Mouse (Mus musculus): ENCODE data around the gene Carm1. TPM values are rescaled to one million over a fixed set of nuclear protein-coding genes. Genes with fewer than 3 reads are reported as not detected.

Carm1 gene
- polyA plus RNA-seq, 1 experiment, result 48.1 TPM

GRCm38 (mm10) chr9:21553607-21554273 lies 7.0 kb downstream of the Carm1 start:
- H3K79me2 ChIP-seq (ENCODE audit: control insufficient read depth, insufficient read depth), result peaks cover 92% of the 10 kb centered on the region
- H3K27me3 ChIP-seq (ENCODE audit: control insufficient read depth, insufficient read depth, insufficient read length), result no peaks in the 10 kb centered on the region
- H3K4me2 ChIP-seq (ENCODE audit: low read depth), result no peak overlapping the region
- H3ac ChIP-seq (ENCODE audit: control insufficient read depth, insufficient read length), result no peak overlapping the region
- H3K4me3 ChIP-seq, result no peak overlapping the region
- TF ChIP-seq POLR2AphosphoS2 (IDR thresholded peaks at IDR 0.05; ENCODE audit: insufficient read length, low read depth) (no peak), TCF12 (IDR thresholded peaks at IDR 0.05; ENCODE audit: insufficient read depth, poor library complexity, severe bottlenecking) (no peak), MYOG (IDR thresholded peaks at IDR 0.05; ENCODE audit: control insufficient read depth in 1 of 3, insufficient read depth in 1 of 3, insufficient read length in 2 of 3, low read depth in 2 of 3) (no peak), MAX (IDR thresholded peaks at IDR 0.05; ENCODE audit: low read depth) (no peak), USF1 (IDR thresholded peaks at IDR 0.05; ENCODE audit: low read depth) (no peak), MYOD1 (IDR thresholded peaks at IDR 0.05; ENCODE audit: control insufficient read depth in 1 of 3, insufficient read length in 2 of 3, low read depth in 2 of 3) (no peak), SRF (IDR thresholded peaks at IDR 0.05; ENCODE audit: control insufficient read depth, insufficient read length, low read depth) (no peak), REST (IDR thresholded peaks at IDR 0.05; ENCODE audit: insufficient read depth, insufficient read length) (no peak), TCF3 (IDR thresholded peaks at IDR 0.05; ENCODE audit: insufficient read length, low read depth) (no peak), E2F4 (IDR thresholded peaks at IDR 0.05; ENCODE audit: insufficient read depth) (no peak), CEBPB (IDR thresholded peaks at IDR 0.05; ENCODE audit: insufficient read depth, poor library complexity, severe bottlenecking) (no peak), POLR2A (IDR thresholded peaks at IDR 0.05; ENCODE audit: insufficient read length, low read depth) (no peak)
- H3K36me3 ChIP-seq (ENCODE audit: control insufficient read depth, insufficient read depth), result peaks cover 4% of the 10 kb centered on the region

DNA sequence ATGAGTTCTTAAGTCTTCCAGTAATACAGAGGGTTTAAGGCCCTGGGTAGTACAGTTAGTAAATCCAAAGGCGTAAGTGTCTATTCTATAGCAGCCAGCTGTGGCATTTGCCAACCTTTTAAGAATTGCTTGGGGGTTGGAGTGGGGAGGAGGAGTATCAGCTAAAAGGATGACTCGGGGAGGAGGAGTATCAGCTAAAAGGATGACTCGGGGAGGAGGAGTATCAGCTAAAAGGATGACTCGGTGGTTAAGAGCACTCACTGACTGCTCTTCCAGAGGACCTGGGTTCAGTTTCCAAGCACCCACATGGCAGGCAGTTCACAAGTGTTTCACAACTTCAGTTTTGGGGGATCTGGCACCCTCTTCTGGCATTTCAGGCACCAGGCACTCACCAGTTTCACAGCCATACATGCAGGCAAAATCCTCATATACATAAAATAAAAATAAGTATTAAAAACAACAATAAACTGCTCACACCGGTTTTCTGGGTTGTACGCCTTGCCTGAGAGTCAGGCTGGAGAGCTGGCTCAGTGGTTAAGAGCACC lies 8.6 kb downstream of the Carm1 start:
- H3K4me3 ChIP-seq, result no peak overlapping the region
- no peaks in the 10 kb centered on the region for H3K27me3 ChIP-seq (ENCODE audit: control insufficient read depth, insufficient read depth, insufficient read length)
- H3K79me2 ChIP-seq (ENCODE audit: control insufficient read depth, insufficient read depth), result peaks cover 89% of the 10 kb centered on the region
- H3K4me2 ChIP-seq (ENCODE audit: low read depth), result no peak overlapping the region
- peaks cover 4% of the 10 kb centered on the region for H3K36me3 ChIP-seq (ENCODE audit: control insufficient read depth, insufficient read depth)
- TF ChIP-seq REST (IDR thresholded peaks at IDR 0.05; ENCODE audit: insufficient read depth, insufficient read length) (no peak), POLR2A (IDR thresholded peaks at IDR 0.05; ENCODE audit: insufficient read length, low read depth) (no peak), MAX (IDR thresholded peaks at IDR 0.05; ENCODE audit: low read depth) (no peak), MYOD1 (IDR thresholded peaks at IDR 0.05; ENCODE audit: control insufficient read depth in 1 of 3, insufficient read length in 2 of 3, low read depth in 2 of 3) (no peak), MYOG (IDR thresholded peaks at IDR 0.05; ENCODE audit: control insufficient read depth in 1 of 3, insufficient read depth in 1 of 3, insufficient read length in 2 of 3, low read depth in 2 of 3) (no peak), CEBPB (IDR thresholded peaks at IDR 0.05; ENCODE audit: insufficient read depth, poor library complexity, severe bottlenecking) (no peak), SRF (IDR thresholded peaks at IDR 0.05; ENCODE audit: control insufficient read depth, insufficient read length, low read depth) (no peak), E2F4 (IDR thresholded peaks at IDR 0.05; ENCODE audit: insufficient read depth) (no peak), USF1 (IDR thresholded peaks at IDR 0.05; ENCODE audit: low read depth) (no peak)
- no peak overlapping the region for H3ac ChIP-seq (ENCODE audit: control insufficient read depth, insufficient read length)

- no peak overlapping the region for H3K4me3 ChIP-seq
- no peak overlapping the region for H3ac ChIP-seq (ENCODE audit: control insufficient read depth, insufficient read length)
- H3K79me2 ChIP-seq (ENCODE audit: control insufficient read depth, insufficient read depth), result peaks cover 90% of the 10 kb centered on the region
- H3K36me3 ChIP-seq (ENCODE audit: control insufficient read depth, insufficient read depth), result peaks cover 3% of the 10 kb centered on the region
- H3K4me2 ChIP-seq (ENCODE audit: low read depth), result no peak overlapping the region
- H3K27me3 ChIP-seq (ENCODE audit: control insufficient read depth, insufficient read depth, insufficient read length), result no peaks in the 10 kb centered on the region
- TF ChIP-seq USF1 (IDR thresholded peaks at IDR 0.05; ENCODE audit: low read depth) (no peak), MYOD1 (IDR thresholded peaks at IDR 0.05; ENCODE audit: control insufficient read depth in 1 of 3, insufficient read length in 2 of 3, low read depth in 2 of 3) (no peak), MAX (IDR thresholded peaks at IDR 0.05; ENCODE audit: low read depth) (no peak), CEBPB (IDR thresholded peaks at IDR 0.05; ENCODE audit: insufficient read depth, poor library complexity, severe bottlenecking) (no peak), POLR2A (IDR thresholded peaks at IDR 0.05; ENCODE audit: insufficient read length, low read depth) (no peak), TCF3 (IDR thresholded peaks at IDR 0.05; ENCODE audit: insufficient read length, low read depth) (no peak), POLR2AphosphoS2 (IDR thresholded peaks at IDR 0.05; ENCODE audit: insufficient read length, low read depth) (no peak), E2F4 (IDR thresholded peaks at IDR 0.05; ENCODE audit: insufficient read depth) (no peak), SRF (IDR thresholded peaks at IDR 0.05; ENCODE audit: control insufficient read depth, insufficient read length, low read depth) (no peak), REST (IDR thresholded peaks at IDR 0.05; ENCODE audit: insufficient read depth, insufficient read length) (no peak), TCF12 (IDR thresholded peaks at IDR 0.05; ENCODE audit: insufficient read depth, poor library complexity, severe bottlenecking) (no peak), MYOG (IDR thresholded peaks at IDR 0.05; ENCODE audit: control insufficient read depth in 1 of 3, insufficient read depth in 1 of 3, insufficient read length in 2 of 3, low read depth in 2 of 3) (no peak)
Observed at GRCm38 (mm10) chr9:21556996-21557395, 10.3 kb downstream of the Carm1 start.

- no peak overlapping the region for H3K4me2 ChIP-seq (ENCODE audit: low read depth)
- H3ac ChIP-seq (ENCODE audit: control insufficient read depth, insufficient read length), result no peak overlapping the region
- H3K36me3 ChIP-seq (ENCODE audit: control insufficient read depth, insufficient read depth), result no peaks in the 10 kb centered on the region
- H3K27me3 ChIP-seq (ENCODE audit: control insufficient read depth, insufficient read depth, insufficient read length), result no peaks in the 10 kb centered on the region
- H3K79me2 ChIP-seq (ENCODE audit: control insufficient read depth, insufficient read depth), result peaks cover 90% of the 10 kb centered on the region
- no peak overlapping the region for H3K4me3 ChIP-seq
- TF ChIP-seq MAX (IDR thresholded peaks at IDR 0.05; ENCODE audit: low read depth) (no peak), TCF12 (IDR thresholded peaks at IDR 0.05; ENCODE audit: insufficient read depth, poor library complexity, severe bottlenecking) (no peak), USF1 (IDR thresholded peaks at IDR 0.05; ENCODE audit: low read depth) (no peak), SRF (IDR thresholded peaks at IDR 0.05; ENCODE audit: control insufficient read depth, insufficient read length, low read depth) (no peak), POLR2A (IDR thresholded peaks at IDR 0.05; ENCODE audit: insufficient read length, low read depth) (no peak), POLR2AphosphoS2 (IDR thresholded peaks at IDR 0.05; ENCODE audit: insufficient read length, low read depth) (no peak), MYOD1 (IDR thresholded peaks at IDR 0.05; ENCODE audit: control insufficient read depth in 1 of 3, insufficient read length in 2 of 3, low read depth in 2 of 3) (no peak), TCF3 (IDR thresholded peaks at IDR 0.05; ENCODE audit: insufficient read length, low read depth) (no peak), CEBPB (IDR thresholded peaks at IDR 0.05; ENCODE audit: insufficient read depth, poor library complexity, severe bottlenecking) (no peak), MYOG (IDR thresholded peaks at IDR 0.05; ENCODE audit: control insufficient read depth in 1 of 3, insufficient read depth in 1 of 3, insufficient read length in 2 of 3, low read depth in 2 of 3) (no peak), E2F4 (IDR thresholded peaks at IDR 0.05; ENCODE audit: insufficient read depth) (no peak), REST (IDR thresholded peaks at IDR 0.05; ENCODE audit: insufficient read depth, insufficient read length) (no peak)
Observed at GRCm38 (mm10) chr9:21557556-21557955, 10.9 kb downstream of the Carm1 start.
